Mouse (Mus musculus): ENCODE data around the gene Nr6a1. TPM values are rescaled to one million over a fixed set of nuclear protein-coding genes. Genes with fewer than 3 reads are reported as not detected.
A peak's percentile ranks its signal among the peaks of the same experiment; 100 is the strongest.

The Nr6a1 gene
- polyA plus RNA-seq, 1 experiment from 2014 or later = 1.7 TPM

- H3K9ac ChIP-seq = no peak overlapping the region
- no peaks in the 10 kb centered on the region for H3K36me3 ChIP-seq
- no peaks in the 10 kb centered on the region for H3K9me3 ChIP-seq
- ATAC-seq = no peak
- no peak overlapping the region for H3K4me3 ChIP-seq (replicated peaks)
- no peaks in the 10 kb centered on the region for H3K4me1 ChIP-seq (replicated peaks)
- no peaks in the 10 kb centered on the region for H3K27me3 ChIP-seq (replicated peaks)
- 79% methylated on average over 5 of the region's 5 CpGs for WGBS
- H3K27ac ChIP-seq = no peak overlapping the region
- H3K4me2 ChIP-seq (replicated peaks) = no peak overlapping the region
Measured at GRCm38 (mm10) chr2:38953152-38953883, 25.8 kb upstream of the Nr6a1 start.

- Histone ChIP-seq H3K9ac (no peak overlapping the region), H3K4me3 (replicated peaks) (no peak overlapping the region), H3K27me3 (replicated peaks) (no peaks in the 10 kb centered on the region), H3K36me3 (no peaks in the 10 kb centered on the region), H3K4me1 (replicated peaks) (no peaks in the 10 kb centered on the region), H3K27ac (no peak overlapping the region), H3K4me2 (replicated peaks) (no peak overlapping the region), H3K9me3 (no peaks in the 10 kb centered on the region)
- 73% methylated on average over 7 of the region's 7 CpGs for WGBS
- peak; percentile 57 for ATAC-seq
Measured at GRCm38 (mm10) chr2:38950281-38950719, 22.8 kb upstream of the Nr6a1 start.

- Histone ChIP-seq H3K27me3 (replicated peaks) (no peaks in the 10 kb centered on the region), H3K36me3 (no peaks in the 10 kb centered on the region), H3K27ac (no peak overlapping the region), H3K9ac (no peak overlapping the region), H3K9me3 (no peaks in the 10 kb centered on the region), H3K4me3 (replicated peaks) (no peak overlapping the region), H3K4me1 (replicated peaks) (no peaks in the 10 kb centered on the region), H3K4me2 (replicated peaks) (no peak overlapping the region)
- 55% methylated on average over 7 of the region's 7 CpGs for WGBS
- no peak for ATAC-seq
Measured at GRCm38 (mm10) chr2:38947566-38947965, 20.1 kb upstream of the Nr6a1 start.

GRCm38 (mm10) chr2:38944460-38945161 is 17.1 kb upstream of the Nr6a1 start:
- 77% methylated on average over 3 of the region's 3 CpGs for WGBS
- Histone ChIP-seq H3K9ac (no peak overlapping the region), H3K4me1 (replicated peaks) (no peaks in the 10 kb centered on the region), H3K36me3 (no peaks in the 10 kb centered on the region), H3K27me3 (replicated peaks) (no peaks in the 10 kb centered on the region), H3K4me2 (replicated peaks) (no peak overlapping the region), H3K9me3 (no peaks in the 10 kb centered on the region), H3K27ac (no peak overlapping the region), H3K4me3 (replicated peaks) (no peak overlapping the region)
- 0 out of 2 replicates have a peak, but pooled peaks have one; percentile 28 for ATAC-seq

GRCm38 (mm10) chr2:38943977-38944376 is 16.5 kb upstream of the Nr6a1 start:
- no peak for ATAC-seq
- no peak overlapping the region for H3K27ac ChIP-seq
- H3K4me1 ChIP-seq (replicated peaks) = no peaks in the 10 kb centered on the region
- no peak overlapping the region for H3K4me3 ChIP-seq (replicated peaks)
- no peak overlapping the region for H3K9ac ChIP-seq
- WGBS = 55% methylated on average over 2 of the region's 2 CpGs
- no peaks in the 10 kb centered on the region for H3K36me3 ChIP-seq
- no peaks in the 10 kb centered on the region for H3K27me3 ChIP-seq (replicated peaks)
- no peaks in the 10 kb centered on the region for H3K9me3 ChIP-seq
- H3K4me2 ChIP-seq (replicated peaks) = no peak overlapping the region

- Histone ChIP-seq H3K4me2 (replicated peaks) (no peak overlapping the region), H3K4me3 (replicated peaks) (no peak overlapping the region), H3K27me3 (replicated peaks) (no peaks in the 10 kb centered on the region), H3K9me3 (no peaks in the 10 kb centered on the region), H3K4me1 (replicated peaks) (no peaks in the 10 kb centered on the region), H3K9ac (no peak overlapping the region), H3K36me3 (no peaks in the 10 kb centered on the region), H3K27ac (no peak overlapping the region)
- 89% methylated on average over 5 of the region's 5 CpGs for WGBS
- ATAC-seq = no peak
Measured at GRCm38 (mm10) chr2:38943161-38943560, 15.7 kb upstream of the Nr6a1 start.

- 68% methylated on average over 2 of the region's 2 CpGs for WGBS
- Histone ChIP-seq H3K36me3 (no peaks in the 10 kb centered on the region), H3K4me2 (replicated peaks) (no peak overlapping the region), H3K4me3 (replicated peaks) (no peak overlapping the region), H3K27me3 (replicated peaks) (no peaks in the 10 kb centered on the region), H3K27ac (no peak overlapping the region), H3K4me1 (replicated peaks) (no peaks in the 10 kb centered on the region), H3K9ac (no peak overlapping the region), H3K9me3 (no peaks in the 10 kb centered on the region)
- no peak for ATAC-seq
Measured at GRCm38 (mm10) chr2:38941898-38942297, 14.4 kb upstream of the Nr6a1 start.

- Histone ChIP-seq H3K4me3 (replicated peaks) (no peak overlapping the region), H3K4me1 (replicated peaks) (no peaks in the 10 kb centered on the region), H3K36me3 (no peaks in the 10 kb centered on the region), H3K27ac (no peak overlapping the region), H3K9me3 (no peaks in the 10 kb centered on the region), H3K9ac (no peak overlapping the region), H3K4me2 (replicated peaks) (no peak overlapping the region), H3K27me3 (replicated peaks) (no peaks in the 10 kb centered on the region)
- ATAC-seq = no peak
- 75% methylated on average over 14 of the region's 14 CpGs for WGBS
Measured at GRCm38 (mm10) chr2:38941426-38941825, 13.9 kb upstream of the Nr6a1 start.

GRCm38 (mm10) chr2:38939047-38939446 is 11.6 kb upstream of the Nr6a1 start:
- H3K27ac ChIP-seq = no peak overlapping the region
- no peak overlapping the region for H3K4me3 ChIP-seq (replicated peaks)
- H3K27me3 ChIP-seq (replicated peaks) = no peaks in the 10 kb centered on the region
- H3K9me3 ChIP-seq = no peaks in the 10 kb centered on the region
- 79% methylated on average over 2 of the region's 2 CpGs for WGBS
- no peaks in the 10 kb centered on the region for H3K36me3 ChIP-seq
- H3K9ac ChIP-seq = no peak overlapping the region
- H3K4me1 ChIP-seq (replicated peaks) = no peaks in the 10 kb centered on the region
- no peak for ATAC-seq
- no peak overlapping the region for H3K4me2 ChIP-seq (replicated peaks)

- Histone ChIP-seq H3K9me3 (no peaks in the 10 kb centered on the region), H3K4me1 (replicated peaks) (0 out of 2 replicates have a peak, but pooled peaks cover 4% of the 10 kb centered on the region), H3K27me3 (replicated peaks) (no peaks in the 10 kb centered on the region), H3K4me3 (replicated peaks) (no peak overlapping the region), H3K27ac (no peak overlapping the region), H3K36me3 (no peaks in the 10 kb centered on the region), H3K4me2 (replicated peaks) (no peak overlapping the region), H3K9ac (no peak overlapping the region)
- ATAC-seq = no peak
- 85% methylated on average over 1 of the region's 1 CpGs for WGBS
Measured at GRCm38 (mm10) chr2:38938007-38938406, 10.5 kb upstream of the Nr6a1 start.

- Histone ChIP-seq H3K36me3 (no peaks in the 10 kb centered on the region), H3K4me2 (replicated peaks) (no peak overlapping the region), H3K9me3 (no peaks in the 10 kb centered on the region), H3K4me3 (replicated peaks) (no peak overlapping the region), H3K9ac (no peak overlapping the region), H3K27ac (no peak overlapping the region), H3K4me1 (replicated peaks) (0 out of 2 replicates have a peak, but pooled peaks cover 4% of the 10 kb centered on the region), H3K27me3 (replicated peaks) (no peaks in the 10 kb centered on the region)
- 76% methylated on average over 3 of the region's 3 CpGs for WGBS
- no peak for ATAC-seq
Measured at GRCm38 (mm10) chr2:38937396-38937795, 9.9 kb upstream of the Nr6a1 start.

GRCm38 (mm10) chr2:38936721-38937378 is 9.4 kb upstream of the Nr6a1 start:
- Histone ChIP-seq H3K27me3 (replicated peaks) (no peaks in the 10 kb centered on the region), H3K4me3 (replicated peaks) (no peak overlapping the region), H3K4me1 (replicated peaks) (peaks cover 7% of the 10 kb centered on the region), H3K9ac (no peak overlapping the region), H3K36me3 (no peaks in the 10 kb centered on the region), H3K9me3 (no peaks in the 10 kb centered on the region), H3K4me2 (replicated peaks) (no peak overlapping the region), H3K27ac (no peak overlapping the region)
- WGBS = 77% methylated on average over 9 of the region's 9 CpGs
- no peak for ATAC-seq
